Mouse (Mus musculus) intestine, postnatal 0 days (tissue): Measurements from ENCODE around the gene Bmpr1b. TPM values are rescaled to one million over a fixed set of nuclear protein-coding genes. Genes with fewer than 3 reads are reported as not detected.

Experiments
- ATAC-seq: fragments of 200-750 bp; cut with Nextera tagmentation; 2 replicates; pipeline ENCODE4 v1.8.0; 2017; ENCODE audit warnings: mild to moderate bottlenecking, moderate TSS enrichment, moderate library complexity
- H3K27ac ChIP-seq: fragments of 300-500 bp; sonication (generic); 2 replicates; pipeline ENCODE4 v1.5.1; 2014; ENCODE audit warnings: mild to moderate bottlenecking, low read depth, low read length, moderate library complexity
- H3K27me3 ChIP-seq: fragments of 300-500 bp; sonication (generic); replicated peaks from 2 replicates; pipeline ENCODE4 v1.6.1; 2014; ENCODE audit warnings: low read length, mixed read lengths; ENCODE audit not compliant: control insufficient read depth, insufficient read depth
- H3K36me3 ChIP-seq: fragments of 300-500 bp; sonication (generic); 2 replicates; pipeline ENCODE4 v1.6.1; 2014; ENCODE audit warnings: mild to moderate bottlenecking, moderate library complexity; ENCODE audit not compliant: control insufficient read depth, insufficient read depth
- H3K4me1 ChIP-seq: fragments of 300-500 bp; sonication (generic); replicated peaks from 2 replicates; pipeline ENCODE4 v1.6.1; 2014; ENCODE audit warnings: antibody characterized with exemption, low read length, mixed read lengths; ENCODE audit not compliant: control insufficient read depth, insufficient read depth
- H3K4me2 ChIP-seq: fragments of 300-500 bp; sonication (generic); replicated peaks from 2 replicates; pipeline ENCODE4 v1.6.1; 2014; ENCODE audit warnings: low read depth, mild to moderate bottlenecking, moderate library complexity
- H3K4me3 ChIP-seq: fragments of 300-500 bp; sonication (generic); 2 replicates; pipeline ENCODE4 v1.5.1; 2014; ENCODE audit warnings: low read depth, low read length
- H3K9ac ChIP-seq: fragments of 300-500 bp; sonication (generic); 2 replicates; pipeline ENCODE4 v1.6.1; 2014; ENCODE audit warnings: mild to moderate bottlenecking, low read depth, low read length
- H3K9me3 ChIP-seq: fragments of 300-500 bp; sonication (generic); 2 replicates; pipeline ENCODE4 v1.6.1; 2016; ENCODE audit warnings: mixed run types; ENCODE audit not compliant: control insufficient read depth
- CTCF ChIP-seq: sonication (generic); IDR thresholded peaks from 2 replicates; pipeline ENCODE4 v1.5.1; 2016; ENCODE audit warnings: low read depth, mild to moderate bottlenecking, control low read depth, antibody characterized with exemption, moderate library complexity
- WGBS: fragments of 180-500 bp; shearing (Covaris S2); extraction: QIAGEN DNeasy Blood & Tissue Kit; methylation state at CpG from one replicate; pipeline ENCODE4 v1.1.7; 2014; 5-methylcytosine and 5-hydroxymethylcytosine counted together
- polyA plus RNA-seq: library from polyadenylated mRNA; unstranded; fragments of >200 nt; fragmentation: Nextera tagmentation; extraction: Ambion mirVana; gene quantifications from 2 replicates; pipeline ENCODE4 v1.2.1, GENCODE M21; 2015

Gene Bmpr1b
- polyA plus RNA-seq, 1 experiment from 2014 or later, result 0.33 TPM

DNA sequence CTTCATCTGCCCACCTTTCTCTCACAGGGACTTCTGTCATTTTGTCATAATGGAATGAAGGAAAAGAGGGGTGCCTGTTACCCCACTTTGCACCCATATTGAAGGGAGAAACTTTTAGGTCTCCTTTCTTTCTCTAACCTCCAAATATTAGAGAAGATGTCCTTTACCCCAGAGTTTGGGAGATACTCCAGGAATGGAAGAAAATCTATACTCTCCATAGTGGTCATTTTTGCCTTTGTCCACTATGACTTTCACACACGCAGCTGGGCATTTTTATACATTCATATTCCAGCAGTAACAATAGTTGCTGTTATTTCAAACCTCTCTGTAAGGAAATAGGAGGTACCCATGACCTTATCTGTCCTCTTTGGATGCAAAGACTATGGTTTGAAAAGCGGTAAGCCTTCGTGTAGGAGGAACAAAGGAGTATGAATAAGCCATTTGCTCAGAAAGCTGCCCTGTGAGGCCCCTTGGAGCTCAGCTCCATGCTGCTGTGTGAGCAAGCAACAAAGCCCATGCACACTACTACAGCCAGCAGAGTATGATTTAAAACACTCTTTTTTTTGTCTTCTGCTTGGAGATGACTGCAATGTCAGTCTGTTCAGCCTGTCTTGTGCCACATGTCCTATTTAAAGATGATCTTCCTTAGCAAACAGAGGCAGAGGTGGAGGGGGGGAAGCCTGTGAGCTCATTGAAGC is 350.5 kb downstream of the Bmpr1b start:
- 64% methylated on average over 3 of the region's 3 CpGs for WGBS
- H3K27ac ChIP-seq, result no peak overlapping the region
- H3K36me3 ChIP-seq, result no peaks in the 10 kb centered on the region
- no peaks in the 10 kb centered on the region for H3K9me3 ChIP-seq
- no peak for ATAC-seq
- H3K4me1 ChIP-seq, result no peaks in the 10 kb centered on the region
- no peak overlapping the region for H3K9ac ChIP-seq
- no peaks in the 10 kb centered on the region for H3K27me3 ChIP-seq
- H3K4me2 ChIP-seq, result no peak overlapping the region
- no peak for TF ChIP-seq CTCF
- H3K4me3 ChIP-seq, result no peak overlapping the region

DNA sequence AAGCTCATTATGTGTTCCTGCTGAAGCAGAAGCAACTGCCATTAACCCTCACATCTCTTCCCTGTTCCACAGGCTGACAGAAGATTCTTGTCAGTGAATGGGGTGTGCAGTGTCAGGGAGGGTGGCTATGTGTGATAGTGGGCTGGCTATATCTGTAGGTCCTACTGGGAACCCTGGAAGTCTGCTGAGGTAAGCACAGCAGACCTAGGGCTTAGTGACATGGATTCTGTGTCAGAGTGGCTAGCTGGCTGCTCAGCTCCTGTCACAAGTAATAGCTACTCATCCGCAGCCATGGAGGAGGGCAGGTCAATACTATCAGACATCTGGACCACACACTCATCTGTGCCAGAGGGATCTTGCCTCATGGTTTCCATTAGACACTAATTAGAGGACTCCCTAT is 354.4 kb downstream of the Bmpr1b start:
- 89% methylated on average over 1 of the region's 1 CpGs for WGBS
- ATAC-seq, result no peak
- H3K36me3 ChIP-seq, result no peaks in the 10 kb centered on the region
- no peaks in the 10 kb centered on the region for H3K9me3 ChIP-seq
- no peaks in the 10 kb centered on the region for H3K4me1 ChIP-seq
- no peaks in the 10 kb centered on the region for H3K27me3 ChIP-seq
- H3K4me3 ChIP-seq, result no peak overlapping the region
- H3K9ac ChIP-seq, result no peak overlapping the region
- no peak for TF ChIP-seq CTCF
- no peak overlapping the region for H3K27ac ChIP-seq
- no peak overlapping the region for H3K4me2 ChIP-seq

DNA sequence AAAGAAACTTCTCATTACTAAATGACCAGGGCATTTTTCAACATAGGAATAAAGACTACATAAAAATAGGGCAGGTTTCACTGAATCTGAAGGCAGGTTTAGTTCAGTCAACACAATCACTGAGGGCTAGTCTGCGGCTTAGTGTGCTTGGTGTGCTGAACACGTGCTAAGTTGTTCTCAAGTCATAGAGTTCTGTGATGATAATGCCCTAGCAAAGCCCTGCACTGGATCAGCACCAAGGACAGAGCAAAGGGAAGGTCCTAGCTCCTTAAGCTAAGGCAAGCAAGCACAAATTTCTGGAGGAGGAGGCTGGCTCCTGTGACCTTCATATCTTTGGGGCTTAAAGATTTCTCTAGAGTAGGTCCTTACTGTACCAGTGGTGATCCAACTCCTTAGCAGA is 357.9 kb downstream of the Bmpr1b start:
- Histone ChIP-seq H3K4me1 (no peaks in the 10 kb centered on the region), H3K27ac (no peak overlapping the region), H3K9ac (no peak overlapping the region), H3K36me3 (no peaks in the 10 kb centered on the region), H3K4me2 (no peak overlapping the region), H3K4me3 (no peak overlapping the region), H3K9me3 (no peaks in the 10 kb centered on the region), H3K27me3 (no peaks in the 10 kb centered on the region)
- no peak for TF ChIP-seq CTCF
- no peak for ATAC-seq
- WGBS, result 20% methylated on average over 2 of the region's 2 CpGs

DNA sequence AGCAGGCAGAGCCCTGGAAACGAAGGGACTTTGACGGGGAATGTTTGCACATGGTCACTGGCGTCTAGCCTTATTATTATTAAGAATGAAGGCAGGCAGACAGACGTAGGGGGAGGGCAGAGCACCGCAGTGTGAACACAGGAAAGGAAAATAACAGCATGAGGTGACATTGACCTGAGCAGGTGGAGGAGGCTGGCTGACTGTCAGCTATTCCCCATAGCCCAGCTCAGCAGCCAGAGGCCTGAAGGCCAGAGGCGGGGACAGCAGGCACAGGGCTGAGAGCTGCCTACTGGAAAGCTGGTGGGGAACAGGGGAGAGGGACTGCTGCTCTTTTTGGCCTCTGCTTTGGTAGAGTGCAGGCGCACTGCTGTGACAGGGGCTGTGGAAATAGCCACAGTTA is 358.3 kb downstream of the Bmpr1b start:
- no peak for TF ChIP-seq CTCF
- H3K4me1 ChIP-seq, result no peaks in the 10 kb centered on the region
- no peak overlapping the region for H3K27ac ChIP-seq
- ATAC-seq, result no peak
- H3K27me3 ChIP-seq, result no peaks in the 10 kb centered on the region
- no peak overlapping the region for H3K9ac ChIP-seq
- no peaks in the 10 kb centered on the region for H3K9me3 ChIP-seq
- H3K4me3 ChIP-seq, result no peak overlapping the region
- H3K4me2 ChIP-seq, result no peak overlapping the region
- no peaks in the 10 kb centered on the region for H3K36me3 ChIP-seq
- 65% methylated on average over 7 of the region's 7 CpGs for WGBS

DNA sequence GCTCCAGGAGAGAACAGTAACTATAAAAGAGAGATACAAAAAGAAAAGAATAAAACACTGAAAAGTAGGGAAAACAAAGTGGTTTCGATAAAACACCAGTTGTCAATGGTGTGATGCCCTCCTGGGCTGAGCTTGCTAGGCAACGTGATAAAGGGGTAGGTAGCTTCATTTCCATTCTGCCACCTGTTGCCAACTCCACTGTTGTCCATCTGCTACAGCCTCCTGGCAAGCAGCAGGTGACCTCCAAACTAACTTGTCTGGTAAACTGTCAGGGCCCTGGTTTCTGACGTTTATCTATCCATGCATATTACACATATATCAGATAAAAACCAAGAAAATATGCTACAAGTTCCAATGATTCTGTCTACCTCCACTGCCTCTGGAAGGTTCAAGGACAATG is 359.6 kb downstream of the Bmpr1b start:
- ATAC-seq, result no peak
- no peak overlapping the region for H3K27ac ChIP-seq
- no peak overlapping the region for H3K9ac ChIP-seq
- no peaks in the 10 kb centered on the region for H3K4me1 ChIP-seq
- no peaks in the 10 kb centered on the region for H3K27me3 ChIP-seq
- 74% methylated on average over 3 of the region's 3 CpGs for WGBS
- no peak overlapping the region for H3K4me2 ChIP-seq
- H3K4me3 ChIP-seq, result no peak overlapping the region
- no peak for TF ChIP-seq CTCF
- H3K36me3 ChIP-seq, result no peaks in the 10 kb centered on the region
- H3K9me3 ChIP-seq, result no peaks in the 10 kb centered on the region

DNA sequence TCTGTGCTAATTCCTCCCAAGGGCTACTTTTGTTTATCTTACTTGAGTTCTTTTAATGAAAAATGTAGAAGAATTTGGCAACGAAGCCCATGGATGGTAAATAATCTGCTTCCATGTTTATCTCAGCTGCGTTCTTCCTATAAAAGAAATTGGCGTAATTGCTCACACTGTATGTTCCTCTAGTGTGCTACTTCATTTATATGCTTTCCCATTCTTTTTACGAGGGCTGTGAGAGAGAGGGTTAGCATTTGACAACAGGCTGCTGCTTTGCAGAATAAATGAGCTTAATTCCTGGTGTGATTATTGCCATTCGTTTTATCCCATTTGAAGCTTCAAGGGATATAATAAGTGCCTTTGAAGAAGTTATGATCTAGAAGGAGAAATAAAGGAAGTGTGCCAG is 365.1 kb downstream of the Bmpr1b start:
- Histone ChIP-seq H3K4me1 (no peaks in the 10 kb centered on the region), H3K9me3 (no peaks in the 10 kb centered on the region), H3K36me3 (no peaks in the 10 kb centered on the region), H3K4me2 (no peak overlapping the region), H3K27me3 (no peaks in the 10 kb centered on the region), H3K27ac (no peak overlapping the region), H3K4me3 (no peak overlapping the region), H3K9ac (no peak overlapping the region)
- TF ChIP-seq CTCF, result no peak
- no peak for ATAC-seq
- 63% methylated on average over 5 of the region's 5 CpGs for WGBS

DNA sequence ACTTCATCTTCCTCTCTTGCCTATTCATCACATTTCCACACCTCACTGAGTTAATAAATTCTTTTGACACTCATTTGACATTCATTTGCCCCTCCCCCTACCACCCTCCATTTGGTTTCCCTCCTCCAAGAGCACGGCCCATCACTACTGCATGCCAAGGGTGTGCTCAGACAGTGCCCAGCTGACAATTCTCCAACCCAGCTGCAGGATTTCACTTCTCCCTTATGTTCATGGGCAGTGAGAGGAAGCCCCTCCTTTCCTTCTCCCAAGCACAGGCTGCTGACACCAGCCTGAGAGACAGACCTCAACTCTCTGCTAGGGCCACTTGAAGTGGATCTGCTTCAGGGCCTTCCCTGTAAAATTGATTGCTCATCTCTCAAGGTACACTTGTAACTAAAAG is 371.4 kb downstream of the Bmpr1b start:
- H3K36me3 ChIP-seq, result no peaks in the 10 kb centered on the region
- no peak overlapping the region for H3K4me2 ChIP-seq
- H3K9me3 ChIP-seq, result no peaks in the 10 kb centered on the region
- 48% methylated on average over 1 of the region's 1 CpGs for WGBS
- no peak overlapping the region for H3K4me3 ChIP-seq
- H3K9ac ChIP-seq, result no peak overlapping the region
- no peaks in the 10 kb centered on the region for H3K4me1 ChIP-seq
- H3K27ac ChIP-seq, result no peak overlapping the region
- TF ChIP-seq CTCF, result no peak
- no peak for ATAC-seq
- H3K27me3 ChIP-seq, result no peaks in the 10 kb centered on the region
